Mouse (Mus musculus) liver (tissue): Measurements from ENCODE around the gene Adam1a.

ENCODE experiments used
- DNase-seq: peaks from one replicate; pipeline ENCODE4 v3.0.0-alpha.2; 2020; ENCODE audit warnings: mixed read lengths

Adam1a gene

DNA sequence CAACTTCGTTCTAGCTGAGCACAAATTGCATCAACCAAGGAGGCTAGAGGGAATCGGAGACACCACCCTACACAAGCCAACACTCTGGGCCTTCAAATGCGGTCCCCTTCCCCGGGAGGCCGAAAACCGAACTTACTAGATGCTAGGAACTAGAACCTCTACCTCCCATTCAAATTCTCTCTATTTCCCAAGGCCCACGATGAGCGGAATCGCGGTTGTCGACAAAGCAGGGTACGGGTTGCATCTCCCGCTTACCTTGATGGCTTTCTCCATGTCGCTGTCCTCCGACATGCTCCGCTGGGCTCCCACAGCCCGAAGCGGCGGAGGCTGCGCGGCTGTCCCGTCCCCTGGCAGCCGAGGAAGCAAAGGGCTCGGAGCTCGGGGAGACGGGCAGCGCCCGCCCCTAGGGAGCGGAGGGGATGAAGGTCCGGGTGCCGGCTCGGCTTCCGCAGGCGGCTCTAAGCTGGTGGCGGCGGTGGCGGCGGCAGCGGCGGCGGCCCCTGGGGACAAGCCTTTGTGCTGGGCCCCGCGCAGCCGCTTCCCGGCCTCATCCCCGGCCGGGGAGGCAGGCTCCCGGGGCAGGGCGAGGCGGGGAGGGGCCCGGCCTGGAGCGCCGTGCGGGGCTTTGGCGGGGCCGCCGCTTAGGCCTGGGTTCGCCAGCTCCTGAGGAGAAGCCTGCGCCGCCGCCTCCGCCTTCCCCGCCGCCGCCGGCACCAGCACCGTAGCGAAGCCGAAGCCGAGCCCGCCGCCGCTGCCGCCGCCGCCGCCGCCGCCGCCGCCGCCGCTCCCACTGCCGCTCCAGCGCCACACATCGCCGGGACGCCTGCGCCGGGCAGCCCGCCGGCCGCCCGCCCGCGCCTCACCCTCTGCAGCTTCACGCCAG lies at the start of gene Adam1a, which contains the start of gene Gm42878:
Gene Adam1a (minus strand): TSS at position 573 of the 883 bp plus-strand sequence.
Gene Gm42878 (minus strand): TSS at position 573 of the 883 bp plus-strand sequence.
- DNase-seq = peak; percentile 68

DNA sequence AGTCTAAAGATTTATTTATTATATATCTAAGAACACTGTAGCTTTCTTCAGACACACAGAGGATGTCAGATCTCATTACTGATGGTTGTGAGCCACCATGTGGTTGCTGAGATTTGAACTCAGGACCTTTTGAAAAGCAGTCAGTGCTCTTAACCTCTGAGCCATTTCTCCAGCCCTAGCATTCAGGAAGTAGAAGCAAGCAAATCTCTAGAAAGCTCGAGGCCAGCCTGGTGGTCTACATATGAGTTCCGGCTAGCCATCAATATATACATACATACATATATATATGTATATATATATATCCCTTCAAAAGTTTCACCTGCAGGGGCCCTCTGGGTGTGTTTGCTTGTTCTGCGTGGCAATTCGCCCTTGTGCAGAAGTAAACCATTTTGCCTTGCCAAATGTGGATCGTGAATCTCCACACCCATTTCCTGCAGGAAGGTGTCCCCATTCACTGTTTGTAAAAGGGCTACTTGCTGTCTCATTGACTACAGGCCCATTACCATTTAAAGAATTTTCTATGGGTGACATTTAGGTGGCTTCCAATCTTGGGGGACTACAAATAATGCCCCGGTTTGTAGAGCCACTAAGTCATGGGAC lies 49.5 kb upstream of the Adam1a start:
- no peak for DNase-seq

DNA sequence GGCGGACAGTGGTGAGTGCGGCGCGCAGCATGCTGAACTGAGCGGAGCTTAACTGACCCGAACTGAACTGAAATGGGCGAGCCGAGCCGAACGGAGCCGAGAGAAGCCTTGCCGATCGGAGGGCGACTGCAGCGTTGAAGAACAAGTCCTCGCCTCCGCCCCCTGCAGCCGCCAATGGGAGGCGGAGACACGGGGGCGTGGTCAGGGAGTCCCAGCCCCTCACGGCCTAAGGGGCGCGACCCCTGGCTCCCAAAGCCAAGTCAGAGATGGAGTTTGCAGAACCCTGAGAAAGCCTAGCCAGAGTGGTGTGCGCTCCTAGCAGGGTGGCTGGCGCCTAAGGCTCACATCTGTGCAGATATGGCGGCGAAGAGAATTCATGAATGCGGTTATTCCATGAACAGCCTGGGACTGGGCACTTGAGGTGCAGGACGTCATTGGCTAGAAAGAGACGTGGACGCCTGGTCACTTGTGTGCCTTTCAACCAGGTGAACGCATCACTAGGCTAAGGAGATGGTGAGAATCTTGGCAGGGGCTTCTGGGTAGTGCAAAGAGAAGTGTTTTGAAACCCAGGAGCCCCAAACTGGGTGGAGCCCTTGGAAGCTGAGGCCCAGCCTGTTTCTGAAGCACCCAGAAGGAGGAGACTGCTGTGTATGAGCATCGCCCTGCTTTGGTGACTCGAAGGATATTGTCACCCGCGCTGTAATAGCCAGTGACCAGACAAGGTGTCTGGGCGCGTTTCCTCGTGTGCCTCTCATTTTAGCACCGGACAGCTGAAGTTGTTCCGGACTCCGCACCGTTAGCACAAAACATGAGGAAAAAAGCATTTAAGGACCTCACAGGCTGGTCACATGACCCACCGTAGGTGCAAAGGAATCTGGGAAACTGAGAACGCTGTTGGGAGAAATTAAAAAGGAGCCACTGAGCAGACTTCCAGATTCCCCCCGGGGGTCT lies 48.4 kb upstream of the Adam1a start, which contains the start of gene Aldh2:
Gene Aldh2 (minus strand): TSS at position 374 of the 951 bp plus-strand sequence.
- peak; percentile 93 for DNase-seq

DNA sequence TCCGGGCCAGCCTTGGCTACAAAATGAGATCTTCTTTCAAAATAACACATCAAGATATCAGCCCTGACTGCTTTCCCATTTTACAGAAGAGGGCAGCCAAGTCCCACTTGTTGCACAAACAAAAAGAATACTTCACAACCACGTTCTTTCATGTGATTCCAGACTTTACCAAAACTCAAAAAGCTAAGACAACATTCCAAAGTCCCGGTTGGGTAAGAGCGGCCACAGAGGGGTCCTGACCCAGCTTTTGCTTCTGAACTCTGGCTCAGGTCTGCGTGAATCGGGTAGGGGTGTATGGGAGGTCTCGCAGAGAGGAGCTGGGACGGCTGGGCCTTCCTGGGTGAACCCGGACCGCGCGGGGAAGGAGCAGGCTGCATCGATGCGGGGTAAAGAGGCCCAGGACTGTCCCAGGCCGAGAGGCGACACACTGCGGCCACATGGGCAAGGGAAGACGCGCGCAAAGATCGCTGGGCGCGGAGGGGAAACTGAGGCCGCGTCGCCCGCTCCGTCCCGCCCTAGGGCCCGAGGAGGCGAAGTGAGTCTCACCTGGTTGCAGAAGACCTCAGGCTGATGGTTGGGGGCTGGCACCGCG lies 47.6 kb upstream of the Adam1a start:
- no peak for DNase-seq

DNA sequence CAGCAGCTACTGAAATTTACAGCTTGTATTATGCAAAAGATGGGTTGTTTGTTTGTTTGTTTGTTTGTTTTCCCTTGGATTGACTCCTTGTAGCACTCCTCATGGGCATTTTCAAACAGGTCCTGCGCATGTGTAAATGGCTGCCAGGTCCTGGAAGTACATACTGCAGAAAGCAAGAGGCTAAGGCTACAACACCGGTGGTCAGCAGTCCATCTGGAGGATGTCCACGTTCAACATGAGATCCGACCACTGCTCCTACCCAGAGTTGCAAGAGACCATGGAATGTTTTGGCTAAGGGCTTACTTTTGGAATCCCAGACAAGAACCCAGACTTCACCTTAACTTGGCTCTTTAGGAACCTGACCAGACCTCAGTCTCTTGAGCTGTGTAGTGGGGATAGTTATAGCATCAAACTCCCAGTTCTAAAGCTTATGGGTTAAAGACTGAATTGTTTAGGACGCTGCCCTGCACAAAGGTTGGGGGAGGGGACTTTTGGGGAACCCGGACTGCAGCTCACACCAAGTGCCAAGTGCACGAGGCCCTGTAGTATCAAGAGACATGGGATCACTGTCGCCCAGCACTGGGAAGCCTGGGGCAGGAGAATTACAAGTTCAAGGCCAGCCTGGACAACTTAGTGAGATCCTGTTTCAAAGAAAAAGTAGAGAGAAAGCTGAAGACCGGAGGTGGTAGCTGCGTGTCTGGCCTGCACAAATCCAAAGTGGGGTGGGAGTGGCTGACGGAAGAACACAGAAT lies 47.0 kb upstream of the Adam1a start:
- DNase-seq = no peak

DNA sequence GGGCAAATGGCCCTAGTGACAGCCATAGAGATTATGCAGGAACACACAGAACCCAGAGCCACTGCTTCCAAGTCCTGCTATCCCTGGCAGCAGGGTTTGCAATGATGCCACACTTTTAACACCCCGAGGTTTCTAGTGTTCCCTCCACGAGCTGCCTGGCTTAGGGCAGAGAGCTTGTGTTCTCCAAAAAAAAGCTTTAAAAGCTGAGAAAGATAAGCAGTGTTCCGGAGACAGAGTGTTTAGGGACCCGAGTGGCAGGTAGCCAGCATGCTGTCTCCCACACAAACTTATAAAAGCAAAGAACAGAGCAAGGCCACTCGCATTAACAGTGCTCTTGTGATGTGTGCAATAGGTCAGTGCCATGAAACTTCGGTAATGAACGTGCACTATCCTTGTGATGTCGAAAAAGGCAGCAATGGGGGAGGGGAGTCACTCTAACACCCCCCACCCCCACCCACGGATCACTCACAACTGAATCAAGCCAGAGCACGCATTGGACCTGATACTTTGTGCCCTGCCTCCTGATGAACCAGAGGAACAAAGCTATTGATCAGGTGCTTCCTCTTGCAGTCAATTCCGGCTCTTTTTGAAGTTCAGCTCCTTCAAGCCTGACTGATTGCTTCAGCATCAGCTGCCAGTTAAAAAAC lies 46.3 kb upstream of the Adam1a start:
- no peak for DNase-seq

DNA sequence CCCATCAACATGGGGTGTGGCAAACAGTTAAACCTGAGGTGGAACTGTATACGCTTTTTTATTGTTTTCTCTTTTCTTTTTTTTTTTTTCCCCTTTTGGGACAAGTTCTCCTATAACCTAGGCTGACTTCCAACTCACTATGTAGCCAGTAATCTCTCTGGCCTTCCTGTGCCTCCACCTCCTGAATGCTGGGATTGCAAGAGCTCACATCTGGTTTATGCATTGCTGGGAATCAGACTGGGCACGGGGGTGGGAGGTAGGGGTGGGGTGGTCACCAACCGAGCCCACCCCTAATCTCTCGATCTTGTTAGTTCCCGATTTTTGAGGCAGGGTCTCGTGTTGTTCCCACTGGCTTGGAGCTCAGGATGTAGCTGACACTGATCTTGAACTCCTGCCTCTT lies 44.6 kb upstream of the Adam1a start:
- no peak for DNase-seq

DNA sequence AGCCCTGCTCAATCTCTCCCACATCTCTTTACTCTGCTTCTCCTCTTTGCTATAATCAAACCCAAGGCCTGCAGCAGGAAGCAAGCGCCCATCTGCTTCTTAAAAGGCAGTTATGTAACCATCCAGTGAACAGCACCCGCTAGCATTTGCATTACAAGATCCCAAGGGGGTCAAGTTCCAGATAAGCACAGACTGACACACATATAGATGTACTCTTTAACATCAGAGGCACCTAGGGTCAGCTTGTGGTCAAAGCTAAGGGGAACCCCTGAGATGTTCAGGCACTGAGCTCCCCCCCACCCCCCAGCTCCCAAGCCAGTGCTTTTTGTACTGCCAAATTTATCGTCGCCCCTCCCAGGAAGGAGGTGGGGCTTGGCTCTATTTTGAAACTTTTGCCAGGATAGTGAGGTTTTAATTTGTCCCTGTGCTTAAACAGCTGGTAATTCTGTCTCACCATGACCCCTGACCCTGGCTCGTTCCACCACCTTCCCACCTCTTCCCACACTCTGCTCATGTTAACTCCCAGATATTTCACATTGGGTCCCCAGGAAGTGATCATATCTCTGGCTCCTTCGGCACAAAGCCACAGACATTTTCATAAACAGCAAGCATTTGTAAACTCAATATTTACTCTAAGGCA lies 41.2 kb upstream of the Adam1a start:
- peak; percentile 36 for DNase-seq

DNA sequence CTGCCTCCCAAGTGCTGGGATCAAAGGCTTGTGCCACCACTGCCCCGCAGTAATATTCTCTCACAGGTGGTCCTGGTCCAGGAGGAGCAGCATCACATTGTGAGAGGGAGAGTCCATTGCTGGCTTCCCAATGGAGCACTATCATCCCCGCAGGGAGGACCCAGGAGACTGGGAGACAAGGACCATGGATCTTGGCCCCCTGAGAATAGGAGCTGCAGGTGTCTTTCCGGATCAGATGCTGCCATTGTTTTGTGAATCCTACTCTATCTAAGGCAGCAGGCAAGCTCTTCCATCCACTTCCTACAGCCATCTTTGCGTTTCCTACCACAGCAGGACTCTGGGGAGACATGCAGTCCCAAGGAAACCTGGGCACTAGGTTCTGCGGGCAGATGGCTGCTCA lies 40.4 kb upstream of the Adam1a start:
- DNase-seq = no peak

DNA sequence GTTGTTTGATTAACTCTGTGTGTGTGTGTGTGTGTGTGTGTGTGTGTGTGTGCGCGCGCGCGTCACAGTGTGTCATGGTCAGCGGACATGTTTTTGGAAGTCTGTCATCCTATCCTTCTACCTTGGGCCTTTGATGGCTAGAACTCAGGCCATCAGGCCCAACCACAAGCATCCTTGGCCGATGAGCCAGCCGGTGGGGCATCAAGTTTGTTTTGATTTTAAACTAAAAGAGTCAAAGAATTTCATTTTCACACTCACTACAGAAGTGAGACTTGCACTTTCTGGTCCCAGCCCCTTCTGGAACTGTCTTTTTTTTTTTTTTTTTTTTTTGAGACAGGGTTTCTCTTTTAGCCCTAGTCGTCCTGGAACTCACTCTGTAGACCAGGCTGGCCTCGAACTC lies 39.7 kb upstream of the Adam1a start:
- DNase-seq = no peak

DNA sequence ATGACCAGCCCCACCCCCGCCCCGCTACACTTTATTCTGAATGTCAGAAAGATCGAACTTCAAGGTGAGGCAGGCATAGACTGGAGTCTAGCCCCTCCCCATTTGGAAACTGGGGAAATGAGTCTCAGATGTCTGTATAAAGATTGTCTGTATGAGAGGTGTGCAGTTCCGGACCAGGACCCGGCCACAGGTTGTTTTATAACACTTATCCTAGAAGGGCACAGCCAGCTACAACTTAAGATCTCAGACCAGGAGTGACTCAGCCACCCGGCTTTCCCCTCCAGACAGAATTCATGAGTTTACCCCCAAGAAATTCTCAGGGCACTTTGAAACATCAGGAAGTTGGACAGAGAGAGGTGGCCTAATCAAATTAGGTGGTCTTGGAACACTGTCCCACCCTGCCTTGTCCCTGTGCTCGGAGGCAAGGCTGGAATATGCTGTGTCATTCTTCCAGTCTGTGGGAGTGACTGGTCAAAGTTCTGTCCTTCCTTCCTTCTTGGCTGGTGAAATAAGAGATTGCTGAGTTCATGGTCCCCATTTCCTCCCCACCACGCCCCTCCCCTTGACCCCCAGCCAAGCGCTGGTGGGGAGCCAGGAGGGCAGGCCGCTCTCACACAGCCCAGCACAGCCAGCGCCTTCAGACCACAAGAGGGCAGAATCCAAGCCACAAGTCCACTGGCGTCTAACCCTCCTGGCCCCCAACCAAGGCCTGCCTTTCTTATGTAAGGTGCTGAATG lies 38.7 kb upstream of the Adam1a start:
- DNase-seq = peak; percentile 73

DNA sequence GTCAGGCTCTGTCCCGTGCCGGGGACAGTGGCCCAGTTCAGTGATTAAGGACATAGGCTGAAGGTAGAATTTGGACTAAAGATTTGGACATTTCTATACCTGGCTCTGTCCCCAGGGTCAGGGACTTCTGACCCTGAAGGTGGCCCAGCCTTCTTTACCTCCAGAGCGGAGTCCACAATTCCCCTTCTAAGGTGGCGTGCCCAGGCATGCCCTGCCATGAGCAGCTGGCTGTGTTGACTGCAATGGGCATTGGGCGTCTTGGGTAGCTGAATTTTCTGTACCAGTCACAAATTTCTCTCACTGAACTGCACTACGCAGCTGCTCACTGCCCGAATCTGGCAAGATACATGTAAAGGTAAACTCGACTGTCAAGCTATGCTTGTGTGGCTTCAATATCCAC lies 36.7 kb upstream of the Adam1a start:
- DNase-seq = no peak

DNA sequence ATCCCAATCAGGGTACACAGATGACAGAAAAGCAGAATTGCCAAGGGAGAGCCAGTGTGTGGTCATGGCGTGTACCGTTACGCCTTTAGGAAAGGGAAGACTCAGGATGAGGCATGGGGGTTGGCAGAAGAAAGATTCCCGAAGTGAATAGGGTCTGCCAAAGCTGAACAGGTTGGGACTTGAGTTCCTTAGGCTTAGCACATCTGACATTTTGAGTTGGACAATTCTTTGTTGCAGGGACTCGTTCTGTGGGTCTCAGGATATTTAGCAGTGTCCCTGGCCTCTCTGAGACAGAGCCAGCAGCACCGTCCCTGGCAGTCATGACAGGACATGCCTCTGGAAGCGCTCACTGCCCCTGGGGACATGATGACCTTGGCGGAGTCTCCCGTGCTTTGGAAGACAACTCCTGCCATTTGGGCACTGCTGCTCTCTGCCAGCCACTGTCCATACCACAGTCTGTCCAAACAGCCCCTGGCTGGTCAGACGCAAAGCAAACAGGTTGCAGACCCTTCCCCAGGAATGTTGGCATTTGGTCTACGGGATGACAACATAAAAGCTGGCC lies 31.7 kb upstream of the Adam1a start:
- DNase-seq = no peak

DNA sequence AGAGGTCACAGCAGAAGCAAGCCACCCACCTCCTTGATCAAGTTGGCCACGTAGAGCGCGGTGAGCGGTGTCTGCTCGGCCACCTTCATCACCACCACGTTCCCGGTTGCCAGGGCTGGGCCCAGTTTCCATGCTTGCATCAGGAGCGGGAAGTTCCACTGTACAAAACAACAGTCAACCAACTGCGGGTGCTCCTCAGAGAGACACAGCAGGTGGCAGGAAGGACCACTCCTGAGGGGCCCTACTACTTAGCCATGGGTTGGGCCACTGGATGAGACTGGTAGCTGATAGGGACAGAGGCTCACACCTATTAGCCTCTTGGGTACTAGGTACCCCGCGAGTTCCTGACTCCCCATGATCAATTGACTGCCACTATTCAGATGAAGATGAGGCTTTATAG lies 30.6 kb upstream of the Adam1a start:
- DNase-seq = no peak

DNA sequence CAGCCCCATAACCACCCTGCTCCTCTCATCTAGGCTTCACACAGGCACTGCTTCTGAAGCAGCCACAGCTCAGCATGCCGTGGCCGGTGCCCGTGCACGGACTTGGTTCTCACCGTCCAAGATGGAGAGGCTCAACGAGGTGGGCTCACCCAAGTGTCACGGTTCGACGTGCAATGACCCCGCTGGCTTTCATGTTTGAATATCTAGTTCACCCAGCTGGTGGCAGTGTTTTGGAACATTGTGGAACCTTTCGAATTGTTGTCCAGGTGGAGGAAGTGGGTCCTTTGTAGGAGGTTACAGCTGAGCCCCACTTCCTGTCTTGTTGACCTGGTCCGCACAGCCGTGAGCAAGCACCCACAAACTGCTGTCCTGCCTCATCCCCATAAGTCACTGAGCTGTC lies 28.9 kb upstream of the Adam1a start:
- no peak for DNase-seq

DNA sequence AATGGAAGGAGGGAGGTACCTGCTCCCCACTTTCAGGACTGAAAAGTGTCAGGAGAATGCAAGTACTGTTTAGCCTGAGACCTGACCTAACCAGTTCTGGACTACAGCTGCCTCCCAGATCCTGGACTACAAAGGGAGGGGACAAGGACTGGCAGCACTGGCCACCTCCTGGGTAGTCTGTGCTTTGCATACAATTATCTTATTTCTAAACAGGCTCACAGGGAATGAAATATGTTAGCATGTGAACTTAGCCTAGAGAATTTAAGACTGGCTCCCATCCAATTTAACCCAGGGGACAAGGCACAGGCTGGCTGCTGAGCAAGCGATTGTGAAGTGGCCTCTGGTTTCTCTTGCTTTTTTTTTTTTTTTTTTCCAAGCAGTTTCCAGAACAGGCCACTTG lies 25.5 kb upstream of the Adam1a start:
- no peak for DNase-seq

DNA sequence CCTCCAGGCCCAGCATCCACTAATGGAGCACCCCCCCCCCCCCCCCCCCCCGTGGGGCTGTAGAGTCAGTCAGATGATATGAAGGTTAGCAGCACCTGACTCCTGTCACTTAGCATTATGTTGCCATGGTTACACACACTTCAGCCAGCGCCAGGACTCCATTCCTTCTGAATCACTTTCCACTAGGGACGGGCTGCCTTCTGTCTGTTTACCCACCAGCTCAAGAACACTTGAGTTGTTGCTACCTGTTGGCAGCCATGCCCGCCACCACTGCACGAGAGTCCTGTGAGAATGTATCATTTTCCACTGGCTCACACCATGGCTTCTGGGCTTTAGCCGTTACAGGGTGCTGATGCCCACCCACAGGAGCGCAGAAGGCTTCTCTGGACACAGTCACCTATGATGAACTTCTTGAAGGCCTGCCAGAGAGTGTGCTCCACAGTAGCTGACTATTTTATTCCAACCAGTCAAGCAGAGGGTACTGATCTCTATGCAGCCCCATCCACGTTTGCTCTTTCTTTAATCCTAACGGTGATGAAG lies 24.7 kb upstream of the Adam1a start:
- DNase-seq = no peak

DNA sequence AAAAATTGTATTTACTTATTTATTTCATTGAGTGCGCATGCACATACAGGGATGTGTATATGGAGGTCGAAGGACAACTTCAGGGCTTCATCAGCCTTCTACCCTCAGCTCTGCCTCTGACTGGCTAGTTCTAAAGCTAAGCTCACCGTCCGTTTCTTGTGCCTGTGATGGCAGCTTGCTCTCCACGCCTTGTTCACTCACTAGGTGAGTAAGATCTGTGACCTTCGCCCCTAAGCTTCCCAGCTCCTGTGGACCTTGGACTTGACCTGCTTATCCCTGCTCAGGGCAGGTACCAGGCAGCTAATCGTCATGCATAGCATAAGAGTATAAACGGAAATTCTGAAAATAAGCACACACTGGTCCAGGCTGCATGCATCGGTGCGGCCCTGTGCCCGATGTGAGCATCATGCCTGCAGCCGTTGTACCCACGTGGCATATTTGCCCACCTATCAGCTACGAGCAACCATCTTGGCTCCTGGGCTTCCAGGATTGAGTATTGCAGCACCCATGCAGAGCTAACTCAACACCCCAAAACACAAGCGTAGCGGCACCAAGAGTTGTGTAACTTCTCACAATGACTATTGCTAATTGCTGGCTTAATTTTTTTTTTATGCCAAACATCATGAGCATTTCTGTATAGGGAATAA lies 20.9 kb upstream of the Adam1a start:
- no peak for DNase-seq

DNA sequence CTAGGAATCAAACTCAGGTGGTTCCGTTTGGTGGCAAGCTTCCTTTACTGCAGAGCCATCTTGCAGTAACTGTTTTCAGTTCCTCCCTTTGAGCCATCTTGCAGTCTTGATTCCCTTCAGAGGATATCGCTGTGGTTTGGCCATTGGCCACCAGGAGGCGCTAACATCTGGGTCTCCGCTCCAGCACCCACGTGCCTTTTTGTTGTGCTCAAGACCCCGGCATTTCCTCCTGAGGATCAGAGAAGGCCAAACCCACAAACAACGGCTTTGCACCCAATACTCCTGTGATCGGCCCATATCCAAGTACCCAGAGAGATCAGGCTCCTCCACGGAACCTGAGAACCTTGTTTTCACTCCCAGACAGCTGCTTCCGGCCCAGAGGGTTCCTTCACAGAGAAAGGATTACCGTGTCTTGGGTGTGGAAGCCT lies 19.2 kb upstream of the Adam1a start:
- DNase-seq = peak; percentile 87
